Mouse (Mus musculus): ENCODE results near the gene Ptprcap.

- no peak for TF ChIP-seq CTCF (IDR thresholded peaks at IDR 0.05)
- TF ChIP-seq POLR2A (IDR thresholded peaks at IDR 0.05; ENCODE audit: insufficient read depth, low read depth, low read length) = no peak
Measured at GRCm38 (mm10) chr19:4131768-4132167, 21.6 kb upstream of the Ptprcap start.
